Mouse (Mus musculus): ENCODE measurements around the gene Purb.

DNA sequence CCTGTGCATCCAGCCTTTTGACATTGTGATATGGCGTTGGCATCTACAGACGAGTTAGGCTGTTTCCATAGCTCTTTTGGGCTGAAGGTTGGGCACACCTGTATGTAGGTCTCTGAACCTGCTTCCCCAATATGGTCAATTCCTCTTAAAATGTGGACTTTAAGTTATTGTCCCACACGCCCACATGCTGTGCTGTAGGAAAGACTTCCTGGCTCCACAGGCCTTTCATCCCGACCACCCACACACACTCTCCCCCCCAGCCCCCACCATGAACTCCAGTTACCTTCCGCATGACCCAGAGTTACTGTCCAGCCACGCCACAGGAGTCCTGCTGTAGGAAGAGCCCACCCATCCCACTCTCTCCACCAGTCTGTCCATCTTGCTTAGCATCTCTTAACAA, 11.2 kb upstream of the Purb start:
- TF ChIP-seq CTCF (conservative IDR thresholded peaks at IDR 0.05; ENCODE audit: low read length) (no peak), NANOG (IDR thresholded peaks at IDR 0.05; ENCODE audit: borderline replicate concordance, low read length) (no peak)
